Mouse (Mus musculus): ENCODE measurements around the gene Dhdh. TPM values are rescaled to one million over a fixed set of nuclear protein-coding genes. Genes with fewer than 3 reads are reported as not detected.
A peak's percentile ranks its signal among the peaks of the same experiment; 100 is the strongest.
"Not testable (repeated sequence)": the region's sequence is repeated elsewhere in the genome, so short reads cannot be mapped to it uniquely, and the experiment has no call there.

Dhdh gene
- polyA plus RNA-seq, 1 experiment = 2.8 TPM

DNA sequence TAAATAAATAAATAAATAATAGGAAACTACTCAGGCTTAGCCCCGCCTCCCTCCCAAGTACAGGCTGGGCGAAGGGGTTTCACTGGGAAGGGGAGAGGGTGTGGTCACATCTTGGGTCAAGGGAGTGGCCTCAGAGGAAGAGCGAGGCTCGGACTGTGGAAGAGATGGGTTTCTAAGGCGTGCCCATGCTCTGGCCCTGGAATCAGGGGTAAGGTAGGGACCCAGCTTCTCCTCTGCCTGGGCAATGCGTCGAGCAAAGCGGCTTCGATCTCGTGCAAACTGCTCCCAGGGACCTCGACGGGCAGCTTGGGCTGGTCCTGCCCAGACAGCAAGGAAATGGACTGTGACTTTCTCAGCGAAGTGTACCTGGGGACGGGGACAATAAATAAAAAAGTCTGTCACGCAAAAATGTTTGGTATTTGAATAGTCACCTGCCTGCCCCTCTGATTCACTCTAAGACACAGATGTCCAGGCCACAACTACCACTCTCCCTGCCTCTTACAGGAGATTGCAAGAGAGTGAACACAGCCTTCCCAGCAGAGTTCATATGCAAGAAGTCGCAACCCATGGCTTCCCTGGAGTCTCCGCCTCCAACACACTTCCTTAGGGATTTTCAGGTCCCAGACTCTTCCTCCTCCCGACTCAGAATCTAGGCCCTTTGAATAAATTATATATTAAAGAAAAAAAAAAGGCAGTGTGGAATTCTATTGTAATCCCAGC is 34.5 kb upstream of the Dhdh start:
- no peak for DNase-seq (ENCODE audit: low read depth)
- TF ChIP-seq POLR2A (IDR thresholded peaks at IDR 0.05; ENCODE audit: borderline replicate concordance, extremely low read depth, insufficient read depth, insufficient read length, poor library complexity, severe bottlenecking) (no peak), CTCF (IDR thresholded peaks at IDR 0.05; ENCODE audit: borderline replicate concordance, extremely low read depth, insufficient read depth, insufficient read length) (no peak)

DNA sequence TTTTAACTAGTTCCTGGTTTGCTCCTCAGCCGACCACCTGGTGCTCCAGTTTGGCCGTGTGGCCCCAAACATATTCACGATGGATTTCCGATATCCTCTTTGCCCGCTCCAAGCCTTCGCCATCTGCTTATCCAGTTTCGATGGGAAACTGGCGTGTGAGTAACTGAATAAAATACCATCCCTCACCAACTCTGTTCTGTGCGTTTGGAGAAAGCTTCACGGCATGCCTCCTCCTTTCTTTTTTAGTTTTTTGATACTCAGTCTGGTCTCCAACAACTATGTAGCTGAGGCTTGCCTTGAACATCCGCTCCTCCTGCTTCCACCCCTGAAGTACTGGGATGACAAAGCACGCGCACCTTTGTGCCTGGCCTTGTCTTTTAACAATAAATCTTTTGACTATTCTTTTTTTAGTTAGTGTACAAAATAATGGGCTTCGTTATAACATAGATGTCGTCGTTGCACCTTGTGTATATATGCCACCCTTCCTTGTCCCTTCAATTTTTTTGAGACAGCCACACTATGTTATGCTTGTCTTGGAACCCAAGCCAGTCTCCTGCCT is 33.7 kb upstream of the Dhdh start:
- no peak for DNase-seq (ENCODE audit: low read depth)
- no peak for TF ChIP-seq POLR2A (IDR thresholded peaks at IDR 0.05; ENCODE audit: borderline replicate concordance, extremely low read depth, insufficient read depth, insufficient read length, poor library complexity, severe bottlenecking)
- TF ChIP-seq CTCF (IDR thresholded peaks at IDR 0.05; ENCODE audit: borderline replicate concordance, extremely low read depth, insufficient read depth, insufficient read length) = no peak

DNA sequence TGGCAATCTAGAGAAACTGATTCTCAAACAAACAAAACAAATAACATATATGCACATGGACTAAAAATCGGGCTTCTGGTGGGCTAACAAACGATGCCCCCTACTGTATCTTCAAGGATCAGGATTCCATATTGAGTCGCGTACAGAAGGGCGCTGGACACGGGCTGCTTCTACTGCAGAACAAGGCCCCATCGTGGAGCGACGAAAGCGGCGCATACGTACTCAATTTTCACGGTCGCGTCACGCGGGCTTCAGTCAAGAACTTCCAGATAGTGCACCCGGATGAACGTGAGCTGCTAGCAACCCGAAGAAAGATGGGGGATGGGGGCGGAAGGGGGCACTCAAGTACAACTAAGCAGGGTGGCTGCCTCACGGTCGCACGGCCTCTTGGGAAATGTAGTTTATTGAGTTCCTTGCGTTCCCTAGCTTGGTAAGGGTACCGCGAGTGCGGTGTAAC is 33.2 kb upstream of the Dhdh start:
- no peak for TF ChIP-seq CTCF (IDR thresholded peaks at IDR 0.05; ENCODE audit: borderline replicate concordance, extremely low read depth, insufficient read depth, insufficient read length)
- peak; percentile 97 for DNase-seq (ENCODE audit: low read depth)

DNA sequence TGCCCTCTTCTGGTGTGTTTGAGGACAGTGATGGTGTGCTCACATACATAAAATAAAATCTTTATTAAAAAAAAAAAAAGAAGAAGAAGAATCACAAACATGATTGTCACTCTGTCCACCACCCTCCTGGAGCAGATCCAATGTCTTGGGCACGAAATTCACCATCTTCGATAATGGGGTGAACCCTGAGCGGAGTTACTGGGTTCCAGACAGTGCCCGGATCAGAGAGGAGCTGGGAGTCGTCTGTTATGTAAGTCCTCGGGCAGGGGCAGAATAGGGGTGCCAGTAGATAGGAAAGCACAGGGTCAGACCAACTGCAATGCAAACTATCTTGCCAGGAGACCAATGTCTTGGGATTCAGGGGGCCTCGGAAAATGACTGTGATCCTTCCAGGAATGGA is 32.0 kb upstream of the Dhdh start:
- TF ChIP-seq CTCF (IDR thresholded peaks at IDR 0.05; ENCODE audit: borderline replicate concordance, extremely low read depth, insufficient read depth, insufficient read length) = no peak

DNA sequence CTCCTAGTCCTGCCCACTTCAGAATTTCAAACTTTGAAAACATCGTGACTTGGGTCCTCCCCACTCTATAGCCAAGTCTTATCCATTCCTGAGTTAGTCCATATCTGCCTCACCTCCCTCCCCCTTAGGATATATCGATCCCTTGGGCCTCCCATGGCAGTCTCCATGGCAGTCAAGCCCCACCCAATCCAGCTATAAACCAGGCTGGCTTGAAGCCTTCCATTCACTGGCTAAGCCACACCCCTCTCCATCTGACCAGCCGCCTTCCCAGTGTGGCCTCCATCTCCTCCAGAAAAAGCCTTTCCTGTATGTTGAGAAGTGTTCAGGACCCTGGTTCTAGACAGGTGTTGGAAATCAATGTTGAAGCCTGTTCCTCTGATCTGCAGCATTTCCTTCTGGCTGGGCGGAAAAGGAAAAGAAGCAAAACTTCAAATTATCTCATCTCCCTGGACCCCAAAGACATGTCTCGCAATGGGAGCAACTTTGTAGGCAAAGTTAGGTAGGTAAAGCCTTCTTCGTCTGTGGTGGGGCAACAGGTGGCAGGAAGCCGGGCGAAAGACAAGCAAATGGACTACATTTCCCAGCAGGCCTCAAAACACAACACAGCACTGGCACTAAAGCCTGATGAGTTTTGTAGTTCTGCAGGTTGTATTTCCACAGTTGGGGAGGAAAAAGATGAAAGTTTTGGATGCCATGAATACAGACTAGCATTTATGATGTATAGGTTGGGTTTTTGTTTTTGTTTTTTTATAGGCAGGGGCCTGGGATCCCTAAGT is 30.9 kb upstream of the Dhdh start:
- peak; percentile 27 for DNase-seq (ENCODE audit: low read depth)

More for the DNA sequence above, 32.0 kb upstream of the Dhdh start:
- no peak for DNase-seq (ENCODE audit: low read depth)

DNA sequence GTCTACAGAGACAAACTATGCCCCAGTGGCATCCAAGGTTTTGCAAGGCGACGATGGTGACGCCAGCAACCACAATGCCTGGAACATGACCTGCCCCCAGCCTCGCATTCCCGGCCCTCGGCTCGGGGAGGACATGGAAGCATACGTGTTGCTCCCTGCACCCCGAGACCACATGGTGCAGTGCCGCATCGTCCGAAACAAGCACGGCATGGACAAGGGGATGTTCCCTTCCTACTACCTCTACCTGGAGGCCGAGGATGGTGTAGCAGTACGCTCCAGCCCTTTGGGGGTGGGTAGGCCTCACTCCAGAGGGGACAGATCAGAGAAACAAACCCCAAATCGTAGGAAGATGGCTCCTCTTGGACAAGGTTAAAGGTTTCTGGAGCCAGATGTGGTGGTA is 30.0 kb upstream of the Dhdh start:
- no peak for DNase-seq (ENCODE audit: low read depth)
- no peak for TF ChIP-seq POLR2A (IDR thresholded peaks at IDR 0.05; ENCODE audit: borderline replicate concordance, extremely low read depth, insufficient read depth, insufficient read length, poor library complexity, severe bottlenecking)
- no peak for TF ChIP-seq CTCF (IDR thresholded peaks at IDR 0.05; ENCODE audit: borderline replicate concordance, extremely low read depth, insufficient read depth, insufficient read length)

More for the DNA sequence above, 30.9 kb upstream of the Dhdh start:
- TF ChIP-seq POLR2A (IDR thresholded peaks at IDR 0.05; ENCODE audit: borderline replicate concordance, extremely low read depth, insufficient read depth, insufficient read length, poor library complexity, severe bottlenecking) (no peak), CTCF (IDR thresholded peaks at IDR 0.05; ENCODE audit: borderline replicate concordance, extremely low read depth, insufficient read depth, insufficient read length) (no peak)

DNA sequence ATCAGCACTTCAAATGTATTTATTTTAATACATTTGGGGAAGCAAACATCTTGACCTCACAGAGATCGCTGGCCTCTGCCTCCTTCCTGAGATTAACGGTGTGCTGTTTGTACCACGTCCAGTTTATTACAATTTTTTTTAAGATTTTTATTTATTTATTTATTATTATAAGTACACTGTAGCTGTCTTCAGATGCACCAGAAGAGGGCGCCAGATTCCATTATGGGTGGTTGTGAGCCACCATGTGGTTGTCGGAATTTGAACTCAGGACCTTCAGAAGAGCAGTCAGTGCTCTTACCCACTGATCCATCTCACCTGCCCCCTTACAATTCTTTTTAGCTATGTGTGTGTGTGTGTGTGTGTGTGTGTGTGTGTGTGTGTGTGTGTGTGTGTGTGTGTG is 28.2 kb upstream of the Dhdh start:
- DNase-seq (ENCODE audit: low read depth) = not testable (repeated sequence)

DNA sequence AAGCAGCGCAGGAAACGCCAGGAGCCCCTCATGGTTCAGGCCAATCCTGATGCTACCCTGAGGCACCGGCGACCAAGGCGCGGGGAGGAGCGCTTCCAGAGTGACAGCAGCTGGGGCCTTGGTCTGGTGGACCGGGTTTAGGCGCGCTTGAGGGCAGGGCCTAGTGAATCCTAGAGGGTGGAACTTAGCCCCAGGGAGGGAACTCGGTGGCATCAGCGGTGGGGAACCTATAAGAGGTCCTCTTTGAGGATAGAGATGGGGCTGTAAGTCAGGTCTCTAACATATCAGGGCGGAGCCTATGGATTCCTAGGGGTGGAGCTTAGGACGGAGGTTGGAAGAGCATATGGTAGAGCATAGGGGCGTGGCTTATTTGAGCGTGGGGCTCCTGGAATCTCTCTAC is 26.8 kb upstream of the Dhdh start:
- TF ChIP-seq POLR2A (IDR thresholded peaks at IDR 0.05; ENCODE audit: borderline replicate concordance, extremely low read depth, insufficient read depth, insufficient read length, poor library complexity, severe bottlenecking) (no peak), CTCF (IDR thresholded peaks at IDR 0.05; ENCODE audit: borderline replicate concordance, extremely low read depth, insufficient read depth, insufficient read length) (no peak)

DNA sequence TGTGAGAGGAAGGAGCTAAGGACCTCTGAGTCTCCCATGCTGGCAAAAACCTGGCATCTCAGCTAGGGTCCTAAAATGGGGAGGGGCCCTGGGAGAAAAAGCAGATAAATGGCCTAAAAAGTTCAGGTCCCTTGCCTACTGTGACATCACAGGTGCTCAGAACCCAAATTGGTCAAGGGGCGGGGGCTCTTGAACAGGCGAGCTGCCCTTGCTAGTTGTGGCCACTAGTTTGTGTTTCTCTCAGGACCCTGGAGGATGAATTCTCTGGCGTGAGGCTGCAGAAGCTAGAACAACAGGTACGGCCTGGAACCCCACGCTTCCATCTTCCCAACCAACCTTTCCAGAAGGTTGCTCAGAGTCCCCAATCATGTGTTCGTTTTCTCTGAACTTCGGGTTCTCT is 25.8 kb upstream of the Dhdh start:
- DNase-seq (ENCODE audit: low read depth) = no peak
- TF ChIP-seq CTCF (IDR thresholded peaks at IDR 0.05; ENCODE audit: borderline replicate concordance, extremely low read depth, insufficient read depth, insufficient read length) (no peak), POLR2A (IDR thresholded peaks at IDR 0.05; ENCODE audit: borderline replicate concordance, extremely low read depth, insufficient read depth, insufficient read length, poor library complexity, severe bottlenecking) (no peak)

More for the DNA sequence above, 26.8 kb upstream of the Dhdh start:
- DNase-seq (ENCODE audit: low read depth) = no peak

DNA sequence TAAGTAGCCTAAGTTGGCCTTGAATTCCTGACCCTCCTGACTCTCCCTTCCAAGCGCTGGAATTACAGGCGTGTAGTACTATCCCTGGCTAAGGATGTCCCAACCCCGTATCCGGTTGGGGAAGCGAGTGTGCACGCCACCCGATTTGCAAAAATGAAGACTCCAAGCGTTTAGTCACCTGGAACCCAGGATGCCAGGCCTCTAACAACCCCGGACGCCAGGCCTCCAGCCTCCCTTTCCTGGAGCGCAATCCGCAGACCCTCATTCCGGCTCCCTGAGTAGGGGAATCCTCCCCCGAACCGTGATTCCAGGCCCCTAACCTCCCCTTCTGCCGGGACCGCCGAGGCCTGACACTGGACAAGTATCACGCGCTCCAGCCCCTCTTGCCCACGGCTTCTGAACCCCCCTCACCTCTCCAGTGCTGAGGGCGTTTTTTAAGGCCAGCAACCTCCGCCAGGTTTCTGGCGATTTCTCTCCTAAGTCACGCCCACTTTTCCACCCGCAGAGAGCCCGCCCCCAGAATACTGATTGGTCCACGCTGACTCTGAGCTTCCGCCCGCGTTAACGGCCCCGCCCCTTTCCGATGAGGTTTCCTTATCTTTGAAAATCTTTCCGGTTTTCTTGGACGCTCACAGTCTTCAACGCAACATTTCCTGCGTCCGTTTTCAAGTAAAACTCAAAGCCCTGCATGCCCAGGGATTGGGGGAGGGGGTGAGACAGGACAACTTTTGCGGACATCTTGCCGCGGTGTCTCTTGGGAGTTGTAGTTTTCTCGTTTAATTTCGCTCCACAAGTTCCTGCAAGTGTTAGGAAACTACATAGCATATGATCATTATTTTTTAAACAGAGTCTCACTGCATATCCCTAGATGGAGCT is 21.5 kb upstream of the Dhdh start, which contains the start of gene Nucb1:
Nucb1 (minus strand) TSS at position 495 of the 876 bp plus-strand sequence.
- no peak for TF ChIP-seq CTCF (IDR thresholded peaks at IDR 0.05; ENCODE audit: borderline replicate concordance, extremely low read depth, insufficient read depth, insufficient read length)
- peak; percentile 23; the same call in 1 of the 2 replicates for TF ChIP-seq POLR2A (IDR thresholded peaks at IDR 0.05; ENCODE audit: borderline replicate concordance, extremely low read depth, insufficient read depth, insufficient read length, poor library complexity, severe bottlenecking)
- DNase-seq (ENCODE audit: low read depth) = peak; percentile 96

DNA sequence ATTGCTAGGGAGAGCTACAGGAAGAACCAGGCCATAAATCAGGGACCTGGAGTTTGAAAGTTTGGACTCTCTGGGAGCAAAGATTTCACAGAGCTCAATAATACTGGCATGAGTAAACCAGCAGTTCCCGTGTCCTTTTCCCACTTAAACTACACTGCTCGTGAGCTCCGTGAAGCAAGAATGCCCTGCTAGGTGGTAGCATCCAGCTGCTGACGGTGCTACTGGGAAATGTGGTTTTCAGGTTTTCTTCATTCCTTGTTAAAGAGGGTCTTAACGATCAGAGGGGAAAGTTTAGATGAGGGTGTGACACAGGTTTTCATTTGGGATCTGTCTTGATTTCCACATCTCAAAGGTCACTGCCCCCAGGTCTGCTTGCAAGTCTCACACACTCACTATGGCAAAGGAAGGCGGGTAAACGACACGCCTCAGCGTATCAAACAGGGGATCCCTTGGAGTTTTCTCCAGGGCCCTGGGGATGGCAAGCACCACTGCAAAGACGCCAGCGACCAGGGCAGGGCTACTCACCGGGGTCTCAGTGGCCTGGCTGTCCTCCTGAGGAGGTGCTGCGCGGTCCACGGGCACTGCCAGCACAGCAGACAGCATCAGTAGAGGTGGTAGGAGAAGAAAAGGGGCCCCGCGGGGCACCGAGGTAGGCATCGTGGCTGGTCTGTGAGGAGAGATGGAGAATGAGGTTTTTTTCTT is 20.7 kb upstream of the Dhdh start:
- DNase-seq (ENCODE audit: low read depth) = no peak
- TF ChIP-seq CTCF (IDR thresholded peaks at IDR 0.05; ENCODE audit: borderline replicate concordance, extremely low read depth, insufficient read depth, insufficient read length) = no peak
